Mouse (Mus musculus): ENCODE data around the gene Ece1. TPM values are rescaled to one million over a fixed set of nuclear protein-coding genes. Genes with fewer than 3 reads are reported as not detected.

Ece1 gene
- polyA plus RNA-seq, 2 experiments from 2014 or later, result 17.2 to 18.6 TPM

- ATAC-seq, result peak; percentile 74
Measured at GRCm38 (mm10) chr4:137992890-137993289, 130.9 kb downstream of the Ece1 start, which contains the start of gene Eif4g3. Eif4g3 (plus strand) TSS chr4:137993022.

GRCm38 (mm10) chr4:137993291-137993758 is 131.3 kb downstream of the Ece1 start:
- ATAC-seq, result peak; percentile 94

GRCm38 (mm10) chr4:137993821-137994561 is 132.0 kb downstream of the Ece1 start:
- ATAC-seq, result peak; percentile 19

- no peak for ATAC-seq
Measured at GRCm38 (mm10) chr4:137994562-137995336, 132.7 kb downstream of the Ece1 start.

DNA sequence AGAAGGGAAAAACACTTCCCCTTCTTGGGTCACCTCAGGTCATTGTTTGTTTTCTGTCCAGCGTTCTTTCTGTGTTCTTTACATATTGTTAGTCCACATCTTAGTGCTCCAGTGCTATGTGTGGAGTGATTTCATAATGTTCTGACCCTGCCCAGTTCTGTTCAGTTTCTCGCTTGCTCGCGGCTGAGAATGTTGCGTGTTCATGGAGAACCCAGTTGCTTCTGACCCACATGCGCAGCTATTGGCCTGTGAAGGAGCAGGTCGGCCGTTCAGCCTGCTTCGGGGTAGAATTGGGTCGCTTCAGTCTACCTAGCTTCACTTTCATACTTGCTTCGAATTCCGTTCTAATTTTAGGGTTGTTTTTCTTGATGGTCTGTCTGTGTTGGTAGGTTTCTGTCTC is 133.4 kb downstream of the Ece1 start:
- ATAC-seq, result no peak

DNA sequence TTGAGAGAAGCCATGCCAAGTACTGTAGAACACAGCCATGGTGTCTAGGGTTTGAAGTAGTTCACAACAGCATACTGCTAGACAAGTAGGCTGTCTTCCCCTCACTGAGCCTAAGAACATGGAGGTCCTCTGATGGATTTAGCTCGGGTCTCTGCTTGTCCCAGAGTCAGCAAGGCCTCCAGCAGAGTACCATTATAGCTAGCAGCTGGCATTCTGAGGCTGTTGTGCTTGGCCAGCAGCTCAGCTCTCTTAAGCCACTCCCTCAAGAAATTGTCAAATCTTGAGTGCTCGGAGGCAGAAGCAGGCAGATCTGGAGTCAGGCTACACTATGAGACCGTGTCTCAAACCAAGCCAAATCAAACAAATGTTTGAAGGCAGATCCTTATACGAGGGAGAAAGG is 136.2 kb downstream of the Ece1 start:
- ATAC-seq, result no peak

- ATAC-seq, result no peak
Measured at GRCm38 (mm10) chr4:138000682-138001081, 138.6 kb downstream of the Ece1 start.

DNA sequence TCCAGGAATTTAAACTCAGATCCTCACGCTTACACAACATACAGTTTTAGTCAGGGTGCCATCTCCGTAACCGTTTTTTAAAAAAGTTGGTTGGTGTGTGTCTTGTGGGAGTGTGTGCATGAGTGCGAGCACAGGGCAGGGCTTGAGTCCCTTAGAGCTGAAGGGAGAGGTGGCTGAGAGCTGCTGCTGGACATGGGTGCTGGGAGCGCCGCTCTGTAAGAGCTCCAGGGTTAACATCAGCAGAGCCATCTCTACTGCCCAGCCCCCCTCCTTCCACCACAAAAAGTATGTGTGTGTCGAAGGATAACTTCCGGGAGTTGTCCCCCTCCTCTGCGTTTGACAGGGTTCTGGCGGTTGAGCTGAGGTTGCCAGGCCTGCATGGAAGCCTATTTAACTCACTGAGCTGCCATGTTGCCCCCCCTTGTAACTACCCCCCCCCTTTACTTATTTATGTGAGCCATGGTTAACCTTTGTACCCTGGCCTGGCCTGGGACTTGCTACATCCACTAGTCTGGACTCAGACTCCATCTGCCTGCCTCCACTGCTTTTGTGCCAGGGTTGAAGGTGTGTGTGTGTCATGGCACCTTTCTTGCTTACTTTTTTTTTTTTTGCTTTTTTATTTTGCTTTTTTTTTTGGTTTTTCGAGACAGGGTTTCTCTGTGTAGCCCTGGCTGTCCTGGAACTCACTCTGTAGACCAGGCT is 142.0 kb downstream of the Ece1 start:
- ATAC-seq, result no peak

GRCm38 (mm10) chr4:138005781-138006180 is 143.7 kb downstream of the Ece1 start:
- ATAC-seq, result no peak

GRCm38 (mm10) chr4:138006951-138007613 is 145.0 kb downstream of the Ece1 start:
- no peak for ATAC-seq

- ATAC-seq, result no peak
Measured at GRCm38 (mm10) chr4:138008646-138009045, 146.6 kb downstream of the Ece1 start.

DNA sequence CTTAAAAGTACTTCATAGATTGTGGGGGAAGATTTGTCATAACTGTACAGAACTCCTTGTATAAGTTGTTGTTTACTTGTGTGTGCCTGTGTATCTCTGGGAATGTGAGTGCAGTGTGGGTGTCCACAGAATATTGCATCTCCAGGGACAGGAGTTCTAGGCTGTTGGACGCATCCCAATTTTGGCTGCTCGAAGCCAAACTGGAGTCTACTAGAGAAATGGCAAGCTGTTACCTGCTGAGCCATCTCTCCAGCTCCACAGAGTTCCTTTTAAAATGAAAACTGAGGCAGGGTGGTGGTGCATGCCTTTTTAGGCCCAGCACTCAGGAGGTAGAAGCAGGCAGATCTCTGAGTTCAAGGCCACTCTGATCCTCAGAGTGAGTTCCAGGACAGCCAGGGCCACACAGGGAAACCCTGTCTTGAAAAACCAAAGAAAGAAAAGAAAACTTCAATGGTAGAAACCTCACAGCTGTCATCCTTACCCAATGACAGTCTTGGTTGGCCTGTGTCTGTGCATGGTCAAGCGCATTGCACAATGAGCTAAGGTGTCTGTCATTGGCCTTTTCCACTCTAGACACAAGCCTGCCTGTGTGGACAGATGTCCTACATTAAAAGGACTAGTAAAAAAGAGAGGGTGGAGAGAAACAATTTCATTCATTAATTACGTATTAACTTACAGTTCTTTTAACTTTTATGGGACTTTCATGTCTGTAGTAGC is 147.9 kb downstream of the Ece1 start:
- ATAC-seq, result no peak

DNA sequence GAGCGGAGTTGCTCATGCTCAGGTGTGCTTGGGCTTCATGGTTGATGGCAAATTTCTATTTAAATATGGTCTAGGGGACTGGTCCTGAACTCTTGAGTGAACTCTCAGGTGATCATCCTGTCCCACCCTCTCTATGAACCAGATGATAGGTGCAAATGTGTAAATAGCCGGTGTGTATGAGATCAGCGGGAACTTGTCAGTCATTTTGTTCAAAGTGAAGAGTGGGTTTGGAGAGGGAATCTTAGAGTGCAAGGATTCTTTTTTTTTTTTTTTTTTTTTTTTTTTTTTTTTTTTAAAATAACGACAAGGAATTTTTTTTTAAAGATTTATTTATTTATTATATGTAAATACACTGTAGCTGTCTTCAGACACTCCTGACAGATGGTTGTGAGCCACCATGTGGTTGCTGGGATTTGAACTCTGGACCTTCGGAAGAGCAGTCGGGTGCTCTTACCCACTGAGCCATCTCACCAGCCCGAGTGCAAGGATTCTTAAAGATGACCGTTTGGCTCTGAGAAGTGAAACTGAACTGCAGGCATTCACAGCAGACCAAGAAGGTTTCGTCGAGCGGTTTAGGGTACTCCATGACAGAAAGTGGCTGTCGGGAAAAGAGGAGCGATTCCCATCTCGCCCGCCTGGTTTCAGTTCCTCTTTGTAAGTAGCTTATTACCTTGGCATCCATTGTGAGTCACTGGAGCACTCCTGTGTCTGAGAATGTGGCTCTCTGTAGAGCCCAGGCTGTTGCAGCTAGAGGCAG is 151.9 kb downstream of the Ece1 start:
- ATAC-seq, result no peak

Other genes starting within 250 kb of the Ece1 start
- under 1 TPM in 1 of 2 experiments, not detected in 1; 0.53 TPM for gene Rap1gap, start 197.5 kb upstream of the Ece1 start, polyA plus RNA-seq (2017; shearing (Covaris generic))
- 1 to 10 TPM in 1 of 2 experiments, under 1 TPM in 1; 0.54 to 1.1 TPM for gene Alpl, start 65.9 kb upstream of the Ece1 start, polyA plus RNA-seq (2017; shearing (Covaris generic))
- gene Eif4g3, start 130.8 kb downstream of the Ece1 start, polyA plus RNA-seq (2017; shearing (Covaris generic)), result 10 to 100 TPM; 35.4 to 42.5 TPM

Measured in activated CD4-positive, CD25-positive, alpha-beta regulatory T cell, adult 4 months (primary cell).